Mouse (Mus musculus) liver, postnatal 0 days (tissue): ENCODE data around the gene Mycbp.

ENCODE experiments used
- CTCF ChIP-seq: sonication (generic); IDR thresholded peaks from 2 replicates; pipeline ENCODE4 v1.5.1; 2016; ENCODE audit warnings: antibody characterized with exemption, low read depth
- EP300 ChIP-seq: IDR thresholded peaks from 2 replicates; pipeline ENCODE4 v1.6.1; 2016; ENCODE audit warnings: antibody characterized with exemption, low read depth, mild to moderate bottlenecking

DNA sequence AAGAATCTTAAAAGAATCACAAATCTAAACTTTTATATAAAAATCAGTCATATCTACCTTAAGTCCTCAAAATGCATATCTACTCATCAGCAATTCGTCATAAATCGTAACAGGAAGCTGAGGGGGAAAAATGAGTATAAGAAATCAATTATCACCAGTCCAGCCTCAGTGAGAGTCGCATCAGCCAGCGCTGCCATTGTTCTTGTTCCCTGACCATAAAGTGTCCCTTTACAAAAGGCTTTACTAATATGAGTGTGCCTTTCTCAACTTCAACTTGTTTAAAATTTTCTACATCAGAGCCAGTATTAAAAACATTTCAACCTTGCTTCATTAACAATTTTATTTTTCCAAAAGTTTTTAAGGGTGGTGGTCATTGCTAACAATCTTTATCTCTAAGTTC, 47.7 kb upstream of the Mycbp start:
- TF ChIP-seq EP300 = no peak
- TF ChIP-seq CTCF = no peak
